Mouse (Mus musculus) myocyte (in vitro differentiated cells): ENCODE results near the gene Bahd1. TPM values are rescaled to one million over a fixed set of nuclear protein-coding genes. Genes with fewer than 3 reads are reported as not detected.

ENCODE experiments used
- H3K27me3 ChIP-seq: one replicate; pipeline ENCODE4 v1.6.1; 2011; ENCODE audit not compliant: control insufficient read depth, insufficient read depth, insufficient read length
- H3K36me3 ChIP-seq: one replicate; pipeline ENCODE4 v1.6.1; 2011; ENCODE audit not compliant: control insufficient read depth, insufficient read depth
- H3K4me2 ChIP-seq: one replicate; pipeline ENCODE4 v1.6.1; 2011; ENCODE audit warnings: low read depth, control low read depth
- H3K4me3 ChIP-seq: one replicate; pipeline ENCODE4 v1.5.1; 2011; ENCODE audit warnings: mild to moderate bottlenecking, control low read depth, moderate library complexity
- H3K79me2 ChIP-seq: one replicate; pipeline ENCODE4 v1.6.1; 2011; ENCODE audit not compliant: control insufficient read depth, insufficient read depth
- H3ac ChIP-seq: one replicate; pipeline ENCODE4 v1.6.1; 2011; ENCODE audit not compliant: control insufficient read depth, insufficient read length
- CEBPB ChIP-seq: IDR thresholded peaks from 2 replicates; pipeline ENCODE4 v1.6.1; 2011; ENCODE audit warnings: mild to moderate bottlenecking, moderate library complexity; ENCODE audit not compliant: poor library complexity, insufficient read depth, severe bottlenecking
- E2F4 ChIP-seq: IDR thresholded peaks from one replicate; pipeline ENCODE4 v1.6.1; 2011; ENCODE audit warnings: mild to moderate bottlenecking, control low read depth, moderate library complexity; ENCODE audit not compliant: insufficient read depth
- MAX ChIP-seq: IDR thresholded peaks from one replicate; pipeline ENCODE4 v1.6.1; 2011; ENCODE audit warnings: low read depth, mild to moderate bottlenecking, control low read depth
- MYOD1 ChIP-seq, 3 experiments: IDR thresholded peaks; one replicate each; pipeline ENCODE4 v1.6.1; 2011; ENCODE audit warnings: control low read depth in 2 of 3, low read depth in 2 of 3, mild to moderate bottlenecking in 2 of 3, moderate library complexity in 1 of 3; ENCODE audit not compliant: insufficient read length in 2 of 3, control insufficient read depth in 1 of 3
- MYOG ChIP-seq, 3 experiments: IDR thresholded peaks; one replicate each; pipeline ENCODE4 v1.6.1; 2011; ENCODE audit warnings: control low read depth in 2 of 3, low read depth in 2 of 3, mild to moderate bottlenecking in 2 of 3; ENCODE audit not compliant: insufficient read length in 2 of 3, control insufficient read depth in 1 of 3, insufficient read depth in 1 of 3
- POLR2A ChIP-seq: IDR thresholded peaks from one replicate; pipeline ENCODE4 v1.6.1; 2011; ENCODE audit warnings: low read depth, mild to moderate bottlenecking, control low read depth, moderate library complexity; ENCODE audit not compliant: insufficient read length
- POLR2AphosphoS2 ChIP-seq: IDR thresholded peaks from one replicate; pipeline ENCODE4 v1.6.1; 2011; ENCODE audit warnings: low read depth, control low read depth; ENCODE audit not compliant: insufficient read length
- REST ChIP-seq: IDR thresholded peaks from one replicate; pipeline ENCODE4 v1.6.1; 2011; ENCODE audit warnings: mild to moderate bottlenecking, control low read depth, moderate library complexity; ENCODE audit not compliant: insufficient read depth, insufficient read length
- SRF ChIP-seq: IDR thresholded peaks from one replicate; pipeline ENCODE4 v1.6.1; 2011; ENCODE audit warnings: low read depth; ENCODE audit not compliant: control insufficient read depth, insufficient read length
- TCF12 ChIP-seq: IDR thresholded peaks from one replicate; pipeline ENCODE4 v1.6.1; 2011; ENCODE audit warnings: mild to moderate bottlenecking, control low read depth; ENCODE audit not compliant: poor library complexity, insufficient read depth, severe bottlenecking
- TCF3 ChIP-seq: IDR thresholded peaks from one replicate; pipeline ENCODE4 v1.6.1; 2011; ENCODE audit warnings: low read depth, control low read depth; ENCODE audit not compliant: insufficient read length
- USF1 ChIP-seq: IDR thresholded peaks from one replicate; pipeline ENCODE4 v1.6.1; 2011; ENCODE audit warnings: low read depth, mild to moderate bottlenecking, control low read depth, moderate library complexity
- polyA plus RNA-seq: library from polyadenylated mRNA; unstranded; fragments of >200 nt; fragmentation: generic; extraction: Trizol; gene quantifications from one replicate; pipeline ENCODE4 v1.2.1, GENCODE M21; 2012; ENCODE audit warnings: missing spikeins

Gene Bahd1
- polyA plus RNA-seq, 1 experiment, result 12.0 TPM

DNA sequence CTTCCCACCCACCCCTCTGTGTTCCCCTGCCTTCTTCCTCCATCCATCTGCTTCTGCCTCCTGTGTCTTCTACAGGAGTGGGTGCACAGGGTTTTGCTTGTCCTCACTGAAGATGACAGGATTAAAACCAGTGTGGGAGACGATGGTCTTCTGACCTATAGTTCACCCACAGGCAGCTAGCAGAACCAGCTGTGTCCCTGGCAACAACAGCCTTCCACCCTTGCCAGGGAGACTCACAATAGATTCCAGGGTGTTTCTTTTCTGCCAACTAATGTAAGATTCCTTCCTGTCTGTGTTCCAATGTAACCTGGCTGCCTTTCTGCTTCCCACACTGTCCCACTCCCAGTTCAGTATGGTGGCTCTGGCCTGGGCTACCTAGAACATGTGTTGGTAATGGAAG, 29.1 kb upstream of the Bahd1 start:
- Histone ChIP-seq H3K36me3 (peaks cover 4% of the 10 kb centered on the region), H3K27me3 (no peaks in the 10 kb centered on the region), H3K79me2 (no peaks in the 10 kb centered on the region), H3K4me2 (no peak overlapping the region), H3ac (no peak overlapping the region), H3K4me3 (no peak overlapping the region)
- no peak for TF ChIP-seq POLR2A
- peak in 1 of 3 experiments; percentile 31 for TF ChIP-seq MYOD1 (IDR thresholded peaks at IDR 0.05; ENCODE audit: control insufficient read depth in 1 of 3, insufficient read length in 2 of 3, low read depth in 2 of 3)
- TF ChIP-seq MAX, result no peak

DNA sequence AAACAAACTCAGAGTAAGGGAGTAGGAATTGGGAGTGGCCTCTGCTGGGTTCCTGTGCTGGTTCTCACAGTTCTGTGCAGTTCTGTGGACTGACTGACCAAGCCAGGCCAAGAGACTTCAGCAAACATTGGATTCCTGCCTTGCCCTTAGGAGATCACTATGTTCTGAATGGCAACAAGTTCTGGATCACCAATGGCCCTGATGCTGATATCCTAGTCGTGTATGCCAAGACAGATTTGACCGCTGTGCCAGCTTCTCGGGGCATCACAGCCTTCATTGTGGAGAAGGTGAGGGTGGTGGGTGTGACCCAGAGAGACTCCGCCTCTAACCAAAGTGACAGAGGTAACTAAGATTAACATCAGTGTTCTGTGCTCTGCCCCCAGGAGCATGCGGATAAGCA, 27.2 kb upstream of the Bahd1 start:
- H3K79me2 ChIP-seq, result no peaks in the 10 kb centered on the region
- no peak overlapping the region for H3K4me2 ChIP-seq
- H3K27me3 ChIP-seq, result no peaks in the 10 kb centered on the region
- no peak overlapping the region for H3K4me3 ChIP-seq
- TF ChIP-seq POLR2AphosphoS2 (no peak), E2F4 (no peak)
- H3ac ChIP-seq, result no peak overlapping the region
- H3K36me3 ChIP-seq, result peaks cover 4% of the 10 kb centered on the region

DNA sequence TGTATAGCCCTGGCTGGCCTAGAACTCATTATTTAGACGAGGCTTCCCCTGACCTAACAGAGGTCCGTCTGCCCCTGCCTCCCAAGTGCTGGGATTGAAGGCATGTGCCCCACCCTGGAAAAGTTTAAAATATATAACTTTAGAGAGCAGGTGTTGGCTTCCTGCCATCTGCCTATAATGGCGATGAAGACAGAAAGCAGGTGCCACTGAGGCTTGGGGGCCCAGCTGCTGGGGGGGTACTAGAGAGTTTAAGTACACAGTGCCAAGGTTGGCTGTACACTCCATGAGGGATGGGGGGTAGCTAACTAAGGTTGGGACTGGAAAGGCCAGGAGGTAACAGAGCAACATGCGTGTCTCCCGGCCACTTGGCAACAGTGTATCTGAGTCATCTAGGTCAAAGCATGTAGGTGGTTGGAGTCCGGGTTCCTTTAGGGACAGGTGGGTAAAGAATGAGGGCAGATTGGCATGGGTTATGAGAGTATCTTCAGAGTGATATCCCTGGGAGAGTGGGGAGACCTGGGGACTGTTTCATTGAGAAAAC, 26.2 kb upstream of the Bahd1 start:
- Histone ChIP-seq H3K4me2 (no peak overlapping the region), H3K4me3 (no peak overlapping the region), H3K27me3 (no peaks in the 10 kb centered on the region), H3K36me3 (peaks cover 4% of the 10 kb centered on the region), H3K79me2 (no peaks in the 10 kb centered on the region), H3ac (no peak overlapping the region)
- no peak for TF ChIP-seq REST
- no peak for TF ChIP-seq MAX
- peak in 2 of 3 experiments; percentile 72 to 75 for TF ChIP-seq MYOD1 (IDR thresholded peaks at IDR 0.05; ENCODE audit: control insufficient read depth in 1 of 3, insufficient read length in 2 of 3, low read depth in 2 of 3)
- no peak for TF ChIP-seq POLR2A
- no peak for TF ChIP-seq POLR2AphosphoS2
- TF ChIP-seq TCF3, result no peak
- TF ChIP-seq E2F4, result no peak
- TF ChIP-seq SRF, result no peak
- TF ChIP-seq MYOG (IDR thresholded peaks at IDR 0.05; ENCODE audit: control insufficient read depth in 1 of 3, insufficient read depth in 1 of 3, insufficient read length in 2 of 3, low read depth in 2 of 3), result peak in 1 of 3 experiments; percentile 38
- TF ChIP-seq TCF12, result peak; percentile 28
- no peak for TF ChIP-seq CEBPB

DNA sequence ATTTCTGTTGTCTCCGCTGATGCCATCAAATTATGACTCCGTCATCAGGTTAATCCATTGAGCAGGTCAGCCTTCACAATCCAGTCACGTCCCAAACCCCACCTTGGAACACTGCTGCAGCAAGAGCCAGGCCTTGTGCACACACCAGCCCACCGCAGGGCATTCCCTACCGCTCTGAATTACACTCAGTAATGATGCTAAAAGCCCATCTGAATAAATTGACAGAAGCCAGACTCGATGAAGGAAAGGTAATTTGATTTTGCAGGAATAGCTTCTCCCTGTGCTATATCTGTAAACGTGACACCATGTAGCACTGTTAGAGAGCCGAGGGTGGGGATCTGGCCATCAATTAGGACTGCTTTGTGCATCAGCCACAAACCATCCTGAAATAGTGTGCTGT, 24.9 kb upstream of the Bahd1 start:
- no peak for TF ChIP-seq TCF3
- TF ChIP-seq REST, result no peak
- no peak for TF ChIP-seq USF1
- TF ChIP-seq POLR2A, result no peak
- no peak for TF ChIP-seq E2F4
- no peak for TF ChIP-seq POLR2AphosphoS2
- no peak for TF ChIP-seq SRF
- no peak overlapping the region for H3ac ChIP-seq
- no peaks in the 10 kb centered on the region for H3K79me2 ChIP-seq
- no peak overlapping the region for H3K4me3 ChIP-seq
- no peaks in the 10 kb centered on the region for H3K27me3 ChIP-seq
- peaks cover 4% of the 10 kb centered on the region for H3K36me3 ChIP-seq
- H3K4me2 ChIP-seq, result no peak overlapping the region

DNA sequence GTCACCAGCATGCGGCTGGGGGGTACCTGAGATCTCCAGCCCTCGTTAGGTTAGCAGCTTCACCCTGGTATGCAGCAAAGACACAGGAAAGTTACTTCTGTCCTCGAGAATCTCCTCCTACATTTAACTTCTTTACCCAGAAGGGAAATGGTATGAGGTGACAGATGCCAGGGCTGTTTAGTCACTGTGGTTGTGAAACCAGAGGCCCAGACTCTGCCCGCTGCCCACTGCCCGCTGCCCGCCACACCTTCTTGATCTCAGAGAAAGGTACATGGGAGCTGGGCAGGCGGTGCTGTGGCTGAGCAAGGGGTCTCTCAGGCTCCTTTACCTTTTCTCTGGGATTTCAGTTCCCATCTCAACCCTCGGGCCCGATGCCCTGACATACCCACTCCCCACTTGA, 23.7 kb upstream of the Bahd1 start:
- Histone ChIP-seq H3K4me3 (no peak overlapping the region), H3K4me2 (peak overlapping the region; percentile 19), H3K79me2 (no peaks in the 10 kb centered on the region), H3K36me3 (peaks cover 4% of the 10 kb centered on the region), H3ac (no peak overlapping the region), H3K27me3 (no peaks in the 10 kb centered on the region)
- TF ChIP-seq CEBPB, result peak; percentile 22; the same call in 1 of the 2 replicates
- peak in 2 of 3 experiments; percentile 40 to 62 for TF ChIP-seq MYOD1 (IDR thresholded peaks at IDR 0.05; ENCODE audit: control insufficient read depth in 1 of 3, insufficient read length in 2 of 3, low read depth in 2 of 3)
- no peak for TF ChIP-seq REST
- peak in 2 of 3 experiments; percentile 47 to 82 for TF ChIP-seq MYOG (IDR thresholded peaks at IDR 0.05; ENCODE audit: control insufficient read depth in 1 of 3, insufficient read depth in 1 of 3, insufficient read length in 2 of 3, low read depth in 2 of 3)
- no peak for TF ChIP-seq MAX
